Mouse (Mus musculus) brain, embryonic 14.5 days (tissue): ENCODE data around the gene Twf2.

ENCODE experiments used
- CTCF ChIP-seq: fragments of 200-500 bp; IDR thresholded peaks from 2 replicates; pipeline ENCODE4 v1.5.1; 2012; ENCODE audit warnings: inconsistent platforms, mild to moderate bottlenecking, moderate library complexity, borderline replicate concordance; ENCODE audit not compliant: insufficient read depth, insufficient read length; ENCODE audit errors: extremely low read depth
- POLR2A ChIP-seq: fragments of 200-500 bp; IDR thresholded peaks from 2 replicates; pipeline ENCODE4 v1.6.1; 2012; ENCODE audit warnings: mild to moderate bottlenecking, inconsistent platforms, borderline replicate concordance; ENCODE audit not compliant: poor library complexity, insufficient read depth, insufficient read length, severe bottlenecking; ENCODE audit errors: extremely low read depth

DNA sequence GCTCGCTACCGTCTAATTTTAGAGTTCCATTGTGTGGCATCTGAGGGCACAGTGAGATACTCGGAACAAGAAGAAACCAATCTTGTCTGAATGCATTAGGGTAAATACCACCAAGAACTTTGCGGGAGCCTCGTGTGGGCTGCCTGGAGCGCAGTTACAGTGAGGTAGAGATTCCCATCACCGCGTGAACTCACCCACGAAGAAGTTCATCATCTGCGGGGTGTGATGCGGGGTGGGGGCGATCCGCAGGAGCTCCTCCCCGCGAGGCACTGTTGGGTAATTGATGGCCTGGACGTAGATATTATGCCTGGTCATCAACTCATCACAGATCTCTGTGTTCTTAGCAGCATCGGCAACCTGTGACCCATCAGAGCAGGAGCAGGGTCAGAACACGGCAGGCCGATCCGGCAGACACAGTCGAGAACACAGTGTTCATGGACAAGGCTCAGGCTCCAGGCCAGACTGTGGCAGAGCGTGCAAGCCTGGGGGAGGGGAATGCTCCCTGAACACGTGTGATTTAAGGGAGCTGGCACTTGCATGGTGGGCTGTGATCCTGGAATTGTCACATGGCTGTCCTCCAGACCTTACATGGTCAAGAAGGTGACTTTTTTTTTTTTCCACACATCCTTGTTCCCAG is 32.4 kb downstream of the Twf2 start:
- TF ChIP-seq POLR2A, result no peak
- TF ChIP-seq CTCF, result no peak
